Mouse (Mus musculus) cortical plate, adult 2 months (tissue): ENCODE measurements around the gene Stab2.

Source experiments
- CTCF ChIP-seq: fragments of 200-500 bp; IDR thresholded peaks from 2 replicates; pipeline ENCODE4 v1.5.1; 2011; ENCODE audit warnings: mild to moderate bottlenecking, control low read depth, low read length; ENCODE audit not compliant: insufficient read depth; ENCODE audit errors: extremely low read depth
- POLR2A ChIP-seq: fragments of 200-500 bp; IDR thresholded peaks from 2 replicates; pipeline ENCODE4 v1.6.1; 2011; ENCODE audit warnings: mild to moderate bottlenecking, low read length, control low read depth; ENCODE audit not compliant: insufficient read depth; ENCODE audit errors: extremely low read depth

GRCm38 (mm10) chr10:86950806-86951205 lies 57.0 kb downstream of the Stab2 start:
- TF ChIP-seq CTCF (no peak), POLR2A (no peak)
